Mouse (Mus musculus) midbrain, embryonic 16.5 days (tissue): ENCODE results near the gene Lrrc8d. TPM values are rescaled to one million over a fixed set of nuclear protein-coding genes. Genes with fewer than 3 reads are reported as not detected.
"Not testable (repeated sequence)": the region's sequence is repeated elsewhere in the genome, so short reads cannot be mapped to it uniquely, and the experiment has no call there.

Experiments
- ATAC-seq: fragments of 200-750 bp; cut with Nextera tagmentation; 2 replicates; pipeline ENCODE4 v1.8.0; 2017; ENCODE audit warnings: moderate TSS enrichment
- H3K27ac ChIP-seq: fragments of 300-500 bp; sonication (generic); 2 replicates; pipeline ENCODE4 v1.5.1; 2014; ENCODE audit warnings: mild to moderate bottlenecking, low read length, mixed read lengths
- H3K27me3 ChIP-seq: fragments of 300-500 bp; sonication (generic); 2 replicates; pipeline ENCODE4 v1.6.1; 2014; ENCODE audit warnings: low read depth, low read length, mixed read lengths; ENCODE audit not compliant: control insufficient read depth, insufficient read depth
- H3K36me3 ChIP-seq: fragments of 300-500 bp; sonication (generic); 2 replicates; pipeline ENCODE4 v1.6.1; 2014; ENCODE audit warnings: mild to moderate bottlenecking, low read length, moderate library complexity, mixed read lengths; ENCODE audit not compliant: control insufficient read depth, insufficient read depth
- H3K4me1 ChIP-seq: fragments of 300-500 bp; sonication (generic); 2 replicates; pipeline ENCODE4 v1.6.1; 2014; ENCODE audit warnings: mild to moderate bottlenecking, low read length, mixed read lengths; ENCODE audit not compliant: control insufficient read depth, insufficient read depth
- H3K4me2 ChIP-seq: fragments of 300-500 bp; sonication (generic); 2 replicates; pipeline ENCODE4 v1.6.1; 2014; ENCODE audit warnings: mild to moderate bottlenecking, low read length, mixed read lengths
- H3K4me3 ChIP-seq: fragments of 300-500 bp; sonication (generic); 2 replicates; pipeline ENCODE4 v1.5.1; 2014; ENCODE audit warnings: low read depth, mild to moderate bottlenecking, low read length, moderate library complexity, mixed read lengths
- H3K9ac ChIP-seq: fragments of 300-500 bp; sonication (generic); 2 replicates; pipeline ENCODE4 v1.6.1; 2014; ENCODE audit warnings: low read depth, low read length, mixed read lengths
- H3K9me3 ChIP-seq: fragments of 300-500 bp; sonication (generic); replicated peaks from 2 replicates; pipeline ENCODE4 v1.6.1; 2014; ENCODE audit warnings: mild to moderate bottlenecking, low read length, mixed read lengths; ENCODE audit not compliant: control insufficient read depth, poor library complexity, severe bottlenecking
- WGBS: fragments of 180-500 bp; shearing (Covaris S2); extraction: QIAGEN DNeasy Blood & Tissue Kit; methylation state at CpG from one replicate; pipeline ENCODE4 v1.1.7; 2014; 5-methylcytosine and 5-hydroxymethylcytosine counted together
- polyA plus RNA-seq: library from polyadenylated mRNA; unstranded; fragments of >200 nt; fragmentation: Nextera tagmentation; extraction: Ambion mirVana; gene quantifications from 2 replicates; pipeline ENCODE4 v1.2.1, GENCODE M21; 2015

Lrrc8d gene
- polyA plus RNA-seq, 1 experiment from 2014 or later = 33.9 TPM

DNA sequence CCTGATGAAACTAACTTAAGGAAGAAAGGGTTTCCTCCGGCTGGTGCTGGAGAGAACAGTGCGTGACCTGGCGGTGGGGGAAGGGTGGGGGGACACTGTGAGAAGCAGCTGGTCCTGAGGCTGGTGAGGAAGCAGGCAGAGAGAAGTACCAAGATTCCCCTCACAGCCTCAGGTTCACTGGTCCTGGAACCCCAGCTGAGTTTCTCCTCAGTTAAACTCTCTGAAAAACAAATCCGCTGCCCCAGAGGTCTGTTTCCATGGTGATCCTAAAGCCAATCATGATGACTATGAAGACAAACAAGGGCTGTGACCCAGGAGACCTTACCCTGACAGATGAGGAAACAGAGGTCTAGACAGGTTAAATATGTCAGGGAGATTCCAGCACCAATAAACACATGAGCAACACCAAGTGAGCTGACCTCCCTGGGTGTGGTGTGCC, 15.8 kb upstream of the Lrrc8d start:
- no peaks in the 10 kb centered on the region for H3K27me3 ChIP-seq
- H3K4me2 ChIP-seq = no peak overlapping the region
- H3K27ac ChIP-seq = no peak overlapping the region
- H3K9ac ChIP-seq = no peak overlapping the region
- H3K4me1 ChIP-seq = no peaks in the 10 kb centered on the region
- 27% methylated on average over 4 of the region's 4 CpGs for WGBS
- no peaks in the 10 kb centered on the region for H3K9me3 ChIP-seq
- ATAC-seq = no peak
- H3K4me3 ChIP-seq = no peak overlapping the region
- H3K36me3 ChIP-seq = no peaks in the 10 kb centered on the region

DNA sequence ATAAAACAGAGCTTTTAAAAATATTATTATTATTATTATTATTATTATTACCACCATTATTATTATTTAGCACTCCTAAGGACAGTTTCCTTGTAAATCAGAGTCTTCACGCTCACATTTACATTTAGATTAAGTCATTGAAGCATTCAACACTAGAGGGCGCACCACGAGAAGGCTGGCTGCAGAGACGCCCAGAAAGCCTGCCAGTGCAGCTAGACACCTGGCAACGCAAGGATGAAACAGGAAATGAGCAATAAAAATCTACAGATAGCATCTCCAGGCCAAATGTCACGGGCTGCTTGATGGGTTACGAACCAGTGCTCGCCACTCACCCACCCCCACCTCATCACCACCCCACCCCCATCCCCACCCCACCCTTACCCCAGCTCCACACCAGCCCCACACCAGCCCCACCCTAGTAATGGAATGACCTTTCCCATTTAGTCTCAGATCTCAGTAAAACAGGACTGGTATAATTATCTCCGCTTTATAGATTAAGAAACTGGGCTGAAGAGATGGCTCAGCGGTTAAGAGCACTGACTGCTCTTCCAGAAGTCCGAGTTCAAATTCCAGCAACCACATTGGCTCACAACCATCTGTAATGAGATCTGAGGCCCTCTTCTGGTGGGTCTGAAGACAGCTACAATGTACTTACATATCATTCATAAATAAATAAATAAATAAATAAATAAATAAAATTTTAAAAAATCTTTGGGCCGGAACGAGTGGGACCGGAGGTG, 14.7 kb upstream of the Lrrc8d start:
- no peaks in the 10 kb centered on the region for H3K27me3 ChIP-seq
- peak overlapping the region; percentile 28; the same call in 1 of the 2 replicates for H3K4me2 ChIP-seq
- peak; percentile 71 for ATAC-seq
- H3K4me3 ChIP-seq = no peak overlapping the region
- H3K9me3 ChIP-seq = no peaks in the 10 kb centered on the region
- H3K27ac ChIP-seq = no peak overlapping the region
- no peak overlapping the region for H3K9ac ChIP-seq
- WGBS = 33% methylated on average over 14 of the region's 14 CpGs
- no peaks in the 10 kb centered on the region for H3K4me1 ChIP-seq
- H3K36me3 ChIP-seq = no peaks in the 10 kb centered on the region

- H3K27me3 ChIP-seq = not testable (repeated sequence)
Measured at GRCm38 (mm10) chr5:105685780-105686305, 13.9 kb upstream of the Lrrc8d start.

DNA sequence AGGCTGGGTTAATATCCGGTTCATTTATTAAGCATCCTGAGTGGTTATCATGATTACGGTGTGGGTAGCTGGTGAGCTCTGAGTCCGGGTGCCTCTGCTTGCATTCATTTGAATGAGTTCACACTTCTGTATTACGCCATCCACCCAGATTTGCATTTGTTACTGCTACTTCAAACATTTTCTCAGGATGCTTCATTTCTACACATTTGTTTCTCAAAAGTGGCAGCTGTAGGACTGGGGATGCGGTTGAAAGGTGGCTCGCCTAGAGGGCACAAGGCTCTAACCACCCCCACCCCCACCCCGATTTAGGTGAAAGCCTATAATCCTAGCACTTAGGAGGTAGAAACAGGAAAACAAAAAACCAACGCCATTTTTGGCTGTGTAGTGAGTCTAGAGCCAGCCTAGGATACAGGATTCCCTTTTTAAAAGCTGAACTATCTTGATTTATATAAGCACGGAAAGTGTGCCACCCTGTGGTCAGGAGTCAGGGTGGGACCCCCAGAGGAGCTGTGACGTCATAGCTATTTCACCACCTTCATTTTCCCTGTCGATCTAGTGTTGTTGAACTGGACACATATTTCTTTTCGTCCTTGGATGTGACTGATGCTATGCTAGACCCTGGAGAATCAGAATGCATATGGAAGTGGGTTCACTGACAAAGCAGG, 13.3 kb upstream of the Lrrc8d start:
- Histone ChIP-seq H3K9ac (no peak overlapping the region), H3K27ac (no peak overlapping the region), H3K9me3 (no peaks in the 10 kb centered on the region), H3K4me2 (no peak overlapping the region), H3K4me3 (no peak overlapping the region), H3K36me3 (no peaks in the 10 kb centered on the region), H3K4me1 (no peaks in the 10 kb centered on the region), H3K27me3 (no peaks in the 10 kb centered on the region)
- no peak for ATAC-seq
- WGBS = 66% methylated on average over 12 of the region's 12 CpGs

More at GRCm38 (mm10) chr5:105685780-105686305, 13.9 kb upstream of the Lrrc8d start:
- 78% methylated on average over 6 of the region's 7 CpGs for WGBS
- H3K27ac ChIP-seq, H3K4me2 ChIP-seq, H3K36me3 ChIP-seq, H3K9ac ChIP-seq, H3K9me3 ChIP-seq, H3K4me1 ChIP-seq, H3K4me3 ChIP-seq, ATAC-seq: not testable (repeated sequence)

GRCm38 (mm10) chr5:105690502-105691454, 9.0 kb upstream of the Lrrc8d start:
- Histone ChIP-seq H3K4me1 (no peaks in the 10 kb centered on the region), H3K27me3 (no peaks in the 10 kb centered on the region), H3K9me3 (no peaks in the 10 kb centered on the region), H3K27ac (no peak overlapping the region), H3K4me2 (no peak overlapping the region), H3K36me3 (no peaks in the 10 kb centered on the region), H3K9ac (no peak overlapping the region), H3K4me3 (no peak overlapping the region)
- WGBS = 74% methylated on average over 10 of the region's 10 CpGs
- no peak for ATAC-seq

DNA sequence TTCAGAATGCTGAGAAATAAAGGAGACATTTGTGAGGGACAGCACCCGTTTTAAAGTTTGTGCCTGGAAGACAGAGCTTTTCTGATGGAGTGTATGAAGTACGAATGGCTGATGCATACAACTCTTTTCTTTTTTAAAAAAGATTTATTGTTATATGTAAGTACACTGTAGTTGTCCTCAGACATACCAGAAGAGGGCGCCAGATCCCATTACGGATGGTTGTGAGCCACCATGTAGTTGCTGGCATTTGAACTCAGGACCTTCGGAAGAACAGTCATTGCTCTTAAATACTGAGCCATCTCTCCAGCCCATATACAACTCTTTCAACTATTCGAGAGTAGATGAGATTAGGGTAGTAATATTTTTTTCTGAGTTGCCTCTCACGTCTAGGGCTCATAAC, 8.1 kb upstream of the Lrrc8d start:
- no peak overlapping the region for H3K27ac ChIP-seq
- H3K27me3 ChIP-seq = no peaks in the 10 kb centered on the region
- H3K9me3 ChIP-seq = no peaks in the 10 kb centered on the region
- H3K4me1 ChIP-seq = no peaks in the 10 kb centered on the region
- no peaks in the 10 kb centered on the region for H3K36me3 ChIP-seq
- no peak overlapping the region for H3K4me3 ChIP-seq
- WGBS = 83% methylated on average over 7 of the region's 7 CpGs
- H3K4me2 ChIP-seq = no peak overlapping the region
- no peak overlapping the region for H3K9ac ChIP-seq
- ATAC-seq = no peak

DNA sequence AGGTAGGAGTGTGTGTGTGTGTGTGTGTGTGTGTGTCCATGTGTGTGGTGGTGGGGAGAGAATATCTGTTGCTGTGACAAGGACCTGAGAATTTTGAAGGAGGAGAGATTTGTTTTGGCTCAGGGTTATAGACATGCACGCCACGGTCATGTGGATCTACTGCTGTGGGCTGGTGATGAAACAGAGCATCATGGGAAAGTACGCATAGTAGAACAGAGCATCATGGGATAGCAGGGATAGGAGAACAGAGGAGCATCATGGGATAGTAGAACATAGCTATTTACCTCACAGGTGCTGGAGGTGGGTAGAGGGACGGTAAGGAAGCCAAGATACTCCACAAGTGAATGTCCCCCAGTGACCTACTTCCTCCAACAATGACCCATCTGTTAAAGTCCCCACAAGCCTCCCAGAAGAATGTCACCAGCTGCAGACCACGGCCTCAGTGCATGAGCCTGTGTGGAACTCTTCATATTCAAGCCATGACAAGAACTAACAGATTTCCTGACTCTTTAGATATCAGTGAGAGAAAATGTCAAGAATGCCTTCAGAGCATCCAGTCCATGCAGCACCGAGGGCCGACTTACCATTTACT, 5.3 kb upstream of the Lrrc8d start:
- no peak overlapping the region for H3K9ac ChIP-seq
- no peaks in the 10 kb centered on the region for H3K36me3 ChIP-seq
- H3K4me1 ChIP-seq = peaks cover 7% of the 10 kb centered on the region; the same call in 1 of the 2 replicates
- H3K27ac ChIP-seq = no peak overlapping the region
- ATAC-seq = no peak
- H3K27me3 ChIP-seq = no peaks in the 10 kb centered on the region
- H3K4me3 ChIP-seq = no peak overlapping the region
- 89% methylated on average over 7 of the region's 7 CpGs for WGBS
- no peak overlapping the region for H3K4me2 ChIP-seq
- no peaks in the 10 kb centered on the region for H3K9me3 ChIP-seq

- peaks cover 9% of the 10 kb centered on the region for H3K4me1 ChIP-seq
- no peak overlapping the region for H3K27ac ChIP-seq
- H3K4me3 ChIP-seq = no peak overlapping the region
- no peaks in the 10 kb centered on the region for H3K36me3 ChIP-seq
- no peaks in the 10 kb centered on the region for H3K9me3 ChIP-seq
- H3K4me2 ChIP-seq = no peak overlapping the region
- ATAC-seq = no peak
- 90% methylated on average over 6 of the region's 6 CpGs for WGBS
- no peaks in the 10 kb centered on the region for H3K27me3 ChIP-seq
- H3K9ac ChIP-seq = no peak overlapping the region
Measured at GRCm38 (mm10) chr5:105696049-105696448, 3.7 kb upstream of the Lrrc8d start.
